Mouse (Mus musculus): ENCODE data around the gene Fgfrl1. TPM values are rescaled to one million over a fixed set of nuclear protein-coding genes. Genes with fewer than 3 reads are reported as not detected.
"Not testable (repeated sequence)": the region's sequence is repeated elsewhere in the genome, so short reads cannot be mapped to it uniquely, and the experiment has no call there.

Fgfrl1 gene
- polyA plus RNA-seq, 1 experiment from 2014 or later: 13.0 TPM

- 78% methylated on average over 2 of the region's 2 CpGs for WGBS
- no peaks in the 10 kb centered on the region for H3K9me3 ChIP-seq (ENCODE audit: control insufficient read depth, low read depth, low read length)
- no peaks in the 10 kb centered on the region for H3K27me3 ChIP-seq (ENCODE audit: control insufficient read depth, insufficient read depth, low read length)
- H3K9ac ChIP-seq (replicated peaks; ENCODE audit: low read depth, low read length): no peak overlapping the region
- no peak overlapping the region for H3K4me3 ChIP-seq (ENCODE audit: low read depth, low read length)
- H3K4me1 ChIP-seq (ENCODE audit: control insufficient read depth, insufficient read depth, low read length): no peaks in the 10 kb centered on the region
- no peaks in the 10 kb centered on the region for H3K36me3 ChIP-seq (ENCODE audit: control insufficient read depth, insufficient read depth, low read length)
- no peak overlapping the region for H3K4me2 ChIP-seq (replicated peaks; ENCODE audit: low read depth, low read length)
- no peak overlapping the region for H3K27ac ChIP-seq (ENCODE audit: low read length)
- ATAC-seq (ENCODE audit: insufficient number of reproducible peaks, insufficient read depth, low FRiP score, low read depth): no peak
Measured at GRCm38 (mm10) chr5:108741844-108742243, 49.7 kb downstream of the Fgfrl1 start.

GRCm38 (mm10) chr5:108742596-108742995 is 50.4 kb downstream of the Fgfrl1 start:
- Histone ChIP-seq H3K4me3 (ENCODE audit: low read depth, low read length) (no peak overlapping the region), H3K4me1 (ENCODE audit: control insufficient read depth, insufficient read depth, low read length) (no peaks in the 10 kb centered on the region), H3K27me3 (ENCODE audit: control insufficient read depth, insufficient read depth, low read length) (no peaks in the 10 kb centered on the region), H3K9me3 (ENCODE audit: control insufficient read depth, low read depth, low read length) (no peaks in the 10 kb centered on the region), H3K27ac (ENCODE audit: low read length) (no peak overlapping the region), H3K9ac (replicated peaks; ENCODE audit: low read depth, low read length) (no peak overlapping the region), H3K4me2 (replicated peaks; ENCODE audit: low read depth, low read length) (no peak overlapping the region), H3K36me3 (ENCODE audit: control insufficient read depth, insufficient read depth, low read length) (no peaks in the 10 kb centered on the region)
- ATAC-seq (ENCODE audit: insufficient number of reproducible peaks, insufficient read depth, low FRiP score, low read depth): no peak
- 76% methylated on average over 2 of the region's 2 CpGs for WGBS

GRCm38 (mm10) chr5:108743856-108744255 is 51.7 kb downstream of the Fgfrl1 start:
- Histone ChIP-seq H3K9me3 (ENCODE audit: control insufficient read depth, low read depth, low read length) (no peaks in the 10 kb centered on the region), H3K4me2 (replicated peaks; ENCODE audit: low read depth, low read length) (no peak overlapping the region), H3K27ac (ENCODE audit: low read length) (no peak overlapping the region), H3K27me3 (ENCODE audit: control insufficient read depth, insufficient read depth, low read length) (no peaks in the 10 kb centered on the region), H3K9ac (replicated peaks; ENCODE audit: low read depth, low read length) (no peak overlapping the region), H3K4me1 (ENCODE audit: control insufficient read depth, insufficient read depth, low read length) (no peaks in the 10 kb centered on the region), H3K4me3 (ENCODE audit: low read depth, low read length) (no peak overlapping the region), H3K36me3 (ENCODE audit: control insufficient read depth, insufficient read depth, low read length) (no peaks in the 10 kb centered on the region)
- WGBS: 75% methylated on average over 2 of the region's 2 CpGs
- ATAC-seq (ENCODE audit: insufficient number of reproducible peaks, insufficient read depth, low FRiP score, low read depth): no peak

- Histone ChIP-seq H3K9ac (replicated peaks; ENCODE audit: low read depth, low read length) (no peak overlapping the region), H3K4me3 (ENCODE audit: low read depth, low read length) (no peak overlapping the region), H3K36me3 (ENCODE audit: control insufficient read depth, insufficient read depth, low read length) (no peaks in the 10 kb centered on the region), H3K27ac (ENCODE audit: low read length) (no peak overlapping the region), H3K27me3 (ENCODE audit: control insufficient read depth, insufficient read depth, low read length) (no peaks in the 10 kb centered on the region), H3K4me2 (replicated peaks; ENCODE audit: low read depth, low read length) (no peak overlapping the region), H3K9me3 (ENCODE audit: control insufficient read depth, low read depth, low read length) (no peaks in the 10 kb centered on the region), H3K4me1 (ENCODE audit: control insufficient read depth, insufficient read depth, low read length) (no peaks in the 10 kb centered on the region)
- 85% methylated on average over 3 of the region's 3 CpGs for WGBS
- ATAC-seq (ENCODE audit: insufficient number of reproducible peaks, insufficient read depth, low FRiP score, low read depth): no peak
Measured at GRCm38 (mm10) chr5:108744629-108745028, 52.4 kb downstream of the Fgfrl1 start.

- H3K4me3 ChIP-seq (ENCODE audit: low read depth, low read length): no peak overlapping the region
- no peak overlapping the region for H3K27ac ChIP-seq (ENCODE audit: low read length)
- no peaks in the 10 kb centered on the region for H3K9me3 ChIP-seq (ENCODE audit: control insufficient read depth, low read depth, low read length)
- 76% methylated on average over 5 of the region's 5 CpGs for WGBS
- H3K27me3 ChIP-seq (ENCODE audit: control insufficient read depth, insufficient read depth, low read length): no peaks in the 10 kb centered on the region
- no peaks in the 10 kb centered on the region for H3K36me3 ChIP-seq (ENCODE audit: control insufficient read depth, insufficient read depth, low read length)
- ATAC-seq (ENCODE audit: insufficient number of reproducible peaks, insufficient read depth, low FRiP score, low read depth): no peak
- no peak overlapping the region for H3K4me2 ChIP-seq (replicated peaks; ENCODE audit: low read depth, low read length)
- H3K4me1 ChIP-seq (ENCODE audit: control insufficient read depth, insufficient read depth, low read length): no peaks in the 10 kb centered on the region
- H3K9ac ChIP-seq (replicated peaks; ENCODE audit: low read depth, low read length): no peak overlapping the region
Measured at GRCm38 (mm10) chr5:108750328-108751210, 58.4 kb downstream of the Fgfrl1 start.

GRCm38 (mm10) chr5:108751258-108751657 is 59.1 kb downstream of the Fgfrl1 start:
- not testable (repeated sequence) for H3K36me3 ChIP-seq (ENCODE audit: control insufficient read depth, insufficient read depth, low read length); H3K9ac ChIP-seq (replicated peaks; ENCODE audit: low read depth, low read length); H3K27ac ChIP-seq (ENCODE audit: low read length); H3K27me3 ChIP-seq (ENCODE audit: control insufficient read depth, insufficient read depth, low read length); H3K4me2 ChIP-seq (replicated peaks; ENCODE audit: low read depth, low read length); ATAC-seq (ENCODE audit: insufficient number of reproducible peaks, insufficient read depth, low FRiP score, low read depth); H3K4me3 ChIP-seq (ENCODE audit: low read depth, low read length); H3K9me3 ChIP-seq (ENCODE audit: control insufficient read depth, low read depth, low read length); H3K4me1 ChIP-seq (ENCODE audit: control insufficient read depth, insufficient read depth, low read length)
- 80% methylated on average over 4 of the region's 4 CpGs for WGBS

Other genes starting within 250 kb of the Fgfrl1 start
- 0.29 and 0.54 TPM in 2 replicates for gene Mfsd7a, start 243.5 kb upstream of the Fgfrl1 start, polyA plus RNA-seq (2014; fragmentation: Nextera tagmentation; extraction: Ambion mirVana)
- gene Pcgf3, start 231.2 kb upstream of the Fgfrl1 start, polyA plus RNA-seq (2014; fragmentation: Nextera tagmentation; extraction: Ambion mirVana): 27.2 and 34.0 TPM in 2 replicates
- gene Cplx1, start 142.4 kb upstream of the Fgfrl1 start, polyA plus RNA-seq (2014; fragmentation: Nextera tagmentation; extraction: Ambion mirVana): 4.2 and 4.7 TPM in 2 replicates
- 49.9 and 50.4 TPM in 2 replicates for gene Gak, start 62.6 kb upstream of the Fgfrl1 start, polyA plus RNA-seq (2014; fragmentation: Nextera tagmentation; extraction: Ambion mirVana)
- gene Tmem175, start 62.6 kb upstream of the Fgfrl1 start, polyA plus RNA-seq (2014; fragmentation: Nextera tagmentation; extraction: Ambion mirVana): 34.3 and 35.2 TPM in 2 replicates
- gene Idua, start 32.1 kb upstream of the Fgfrl1 start, polyA plus RNA-seq (2014; fragmentation: Nextera tagmentation; extraction: Ambion mirVana): 13.4 and 18.0 TPM in 2 replicates
- gene Dgkq, start 22.7 kb upstream of the Fgfrl1 start, polyA plus RNA-seq (2014; fragmentation: Nextera tagmentation; extraction: Ambion mirVana): 9.1 and 11.6 TPM in 2 replicates
- gene Slc26a1, start 16.8 kb upstream of the Fgfrl1 start, polyA plus RNA-seq (2014; fragmentation: Nextera tagmentation; extraction: Ambion mirVana): 1.1 and 1.9 TPM in 2 replicates
- gene Rnf212, start 82.6 kb downstream of the Fgfrl1 start, polyA plus RNA-seq (2014; fragmentation: Nextera tagmentation; extraction: Ambion mirVana): not detected in 2 replicates
- gene Tmed11, start 103.0 kb downstream of the Fgfrl1 start, polyA plus RNA-seq (2014; fragmentation: Nextera tagmentation; extraction: Ambion mirVana): not detected in 2 replicates
- not detected in 2 replicates for gene Vmn2r8, start 116.5 kb downstream of the Fgfrl1 start, polyA plus RNA-seq (2014; fragmentation: Nextera tagmentation; extraction: Ambion mirVana)
- gene Vmn2r9, start 160.2 kb downstream of the Fgfrl1 start, polyA plus RNA-seq (2014; fragmentation: Nextera tagmentation; extraction: Ambion mirVana): not detected in 2 replicates